In the genomic region with DNA sequence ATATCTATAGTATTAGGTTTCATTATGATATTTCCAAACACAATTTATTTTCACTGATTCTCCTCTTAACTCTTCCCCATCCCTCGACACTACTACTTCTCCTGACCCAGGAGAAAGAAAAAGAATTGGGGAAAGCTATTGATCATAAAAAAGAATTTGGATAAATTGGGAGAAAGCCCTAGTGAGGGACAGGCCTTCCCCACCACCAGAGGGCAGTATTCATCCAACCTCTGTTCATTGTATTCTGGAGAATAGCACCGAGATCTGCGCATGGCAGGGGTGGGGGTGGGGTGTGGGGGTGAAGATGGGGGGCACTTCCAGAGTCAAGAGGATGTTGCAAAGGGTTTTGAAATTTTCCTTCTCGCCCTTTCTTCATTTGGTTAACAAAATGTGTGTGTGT, we compare ENCODE assay signal across 9 mouse cellular contexts. TPM values are rescaled to one million over a fixed set of nuclear protein-coding genes. Genes with fewer than 3 reads are reported as not detected.
DNase-seq lines count a peak whose midpoint lies in the region; ATAC-seq lines count a peak whose summit lies in the region.
"Had no signal": no experiment of that assay in that cellular context is flagged by ENCODE, and none has a peak within 500 bp of the region (broad histone marks: within the 10 kb centered on the region; RNA-seq: fewer than 3 reads in every experiment).

No protein-coding gene starts in this region.

- peak; percentile 58 for ATAC-seq in intestine, embryonic 14.5 days (replicated peaks; ENCODE audit: low FRiP score, low TSS enrichment, low read depth)
- ATAC-seq in intestine, embryonic 16.5 days, result no peak
- no peak; the same call in 1 of the 2 replicates for ATAC-seq in forebrain, embryonic 11.5 days (replicated peaks; ENCODE audit: low FRiP score)

- no peaks in the 10 kb centered on the region for H3K36me3 ChIP-seq in intestine, embryonic 14.5 days (ENCODE audit: control insufficient read depth, insufficient read depth, low read length)
- H3K36me3 ChIP-seq in intestine, embryonic 16.5 days (ENCODE audit: control insufficient read depth, insufficient read depth, low read length), result no peaks in the 10 kb centered on the region
- H3K36me3 ChIP-seq in forebrain, embryonic 11.5 days (ENCODE audit: control insufficient read depth, insufficient read depth, low read length), result no peaks in the 10 kb centered on the region
- H3K36me3 ChIP-seq: limb, embryonic 13.5 days had no signal

- H3K9ac ChIP-seq in intestine, embryonic 14.5 days (ENCODE audit: low read length), result no peak overlapping the region
- no peak overlapping the region for H3K9ac ChIP-seq in intestine, embryonic 16.5 days (ENCODE audit: low read depth, low read length)
- H3K9ac ChIP-seq in forebrain, embryonic 11.5 days (ENCODE audit: low read length), result no peak overlapping the region
- H3K9ac ChIP-seq: limb, embryonic 13.5 days had no signal

- no peaks in the 10 kb centered on the region for H3K27me3 ChIP-seq in intestine, embryonic 14.5 days (replicated peaks; ENCODE audit: control insufficient read depth, insufficient read depth, low read length)
- H3K27me3 ChIP-seq in intestine, embryonic 16.5 days (replicated peaks; ENCODE audit: control insufficient read depth, insufficient read depth, low read length), result no peaks in the 10 kb centered on the region
- H3K27me3 ChIP-seq in forebrain, embryonic 11.5 days (ENCODE audit: control insufficient read depth, insufficient read depth, low read length), result no peaks in the 10 kb centered on the region
- H3K27me3 ChIP-seq: limb, embryonic 13.5 days had no signal

- H3K27ac ChIP-seq in intestine, embryonic 14.5 days (ENCODE audit: low read depth), result no peak overlapping the region
- no peak overlapping the region for H3K27ac ChIP-seq in intestine, embryonic 16.5 days (ENCODE audit: low read length)
- H3K27ac ChIP-seq in forebrain, embryonic 11.5 days (ENCODE audit: low read depth, low read length), result no peak overlapping the region
- H3K27ac ChIP-seq: limb, embryonic 13.5 days had no signal

- DNase-seq in intestine, embryonic 14.5 days (ENCODE audit: low spot score), result no peak
- DNase-seq in urinary bladder, postnatal 14 days (ENCODE audit: low spot score), result peak; percentile 21
- no peak for DNase-seq in urinary bladder, postnatal 4 days (ENCODE audit: low spot score in 2 of 2)
- peak; percentile 50 for DNase-seq in embryo, embryonic 11 days
- DNase-seq in lung, postnatal 36 days, result peak; percentile 74
- DNase-seq in forebrain, embryonic 11.5 days (ENCODE audit: low spot score), result no peak
- DNase-seq in frontal cortex, postnatal 14 days (ENCODE audit: low spot score in 2 of 2), result no peak

- H3K4me1 ChIP-seq in intestine, embryonic 14.5 days (replicated peaks; ENCODE audit: control insufficient read depth, insufficient read depth, low read length), result no peaks in the 10 kb centered on the region
- H3K4me1 ChIP-seq in intestine, embryonic 16.5 days (ENCODE audit: control insufficient read depth, insufficient read depth, low read length), result no peaks in the 10 kb centered on the region
- H3K4me1 ChIP-seq in forebrain, embryonic 11.5 days (replicated peaks; ENCODE audit: control insufficient read depth, insufficient read depth, low read length), result no peaks in the 10 kb centered on the region
- H3K4me1 ChIP-seq: limb, embryonic 13.5 days had no signal

- no peak overlapping the region for H3K4me2 ChIP-seq in intestine, embryonic 14.5 days (ENCODE audit: low read length)
- no peak overlapping the region for H3K4me2 ChIP-seq in intestine, embryonic 16.5 days (ENCODE audit: low read depth, low read length)
- no peak overlapping the region for H3K4me2 ChIP-seq in forebrain, embryonic 11.5 days (ENCODE audit: low read depth, low read length, severe bottlenecking)
- H3K4me2 ChIP-seq: limb, embryonic 13.5 days had no signal

- H3K4me3 ChIP-seq in intestine, embryonic 14.5 days (ENCODE audit: low read depth, low read length), result no peak overlapping the region
- H3K4me3 ChIP-seq in intestine, embryonic 16.5 days (ENCODE audit: low read length), result no peak overlapping the region
- no peak overlapping the region for H3K4me3 ChIP-seq in forebrain, embryonic 11.5 days (ENCODE audit: low read depth, low read length)
- H3K4me3 ChIP-seq: limb, embryonic 13.5 days had no signal

- 59% methylated on average over 4 of the region's 4 CpGs for WGBS in intestine, embryonic 14.5 days
- 46% methylated on average over 4 of the region's 4 CpGs for WGBS in intestine, embryonic 16.5 days
- WGBS in forebrain, embryonic 11.5 days, result 66% methylated on average over 4 of the region's 4 CpGs

- no peaks in the 10 kb centered on the region for H3K9me3 ChIP-seq in intestine, embryonic 14.5 days (ENCODE audit: control insufficient read depth, low read length)
- no peaks in the 10 kb centered on the region for H3K9me3 ChIP-seq in intestine, embryonic 16.5 days (ENCODE audit: control insufficient read depth, low read length)
- H3K9me3 ChIP-seq in forebrain, embryonic 11.5 days (ENCODE audit: control insufficient read depth, low read length), result no peaks in the 10 kb centered on the region
- H3K9me3 ChIP-seq: limb, embryonic 13.5 days had no signal

RNA-seq across cellular contexts. Expression of a gene that starts 44.9 kb away (rescaled TPM):
- 17.9 and 18.7 TPM in 2 replicates for polyA plus RNA-seq in intestine, embryonic 14.5 days (2014; fragmentation: Nextera tagmentation; extraction: Ambion mirVana)
- 19.4 and 21.8 TPM in 2 replicates for polyA plus RNA-seq in intestine, embryonic 16.5 days (2015; fragmentation: Nextera tagmentation; extraction: Ambion mirVana)
- 1.3 and 1.4 TPM in 2 replicates for polyA plus RNA-seq in forebrain, embryonic 11.5 days (2014; fragmentation: Nextera tagmentation; extraction: Ambion mirVana)

RNA-seq across cellular contexts. Expression of a gene that starts 45.0 kb away (rescaled TPM):
- polyA plus RNA-seq in intestine, embryonic 14.5 days (2014; fragmentation: Nextera tagmentation; extraction: Ambion mirVana), result 0.65 and 0.97 TPM in 2 replicates
- 0.35 and 0.61 TPM in 2 replicates for polyA plus RNA-seq in intestine, embryonic 16.5 days (2015; fragmentation: Nextera tagmentation; extraction: Ambion mirVana)
- 0.68 and 1.5 TPM in 2 replicates for polyA plus RNA-seq in forebrain, embryonic 11.5 days (2014; fragmentation: Nextera tagmentation; extraction: Ambion mirVana)

Comparison
In these comparisons a context has a peak if more than half of its experiments do, and no peak if none do; other contexts are left out.
1. DNase-seq: peak in urinary bladder, postnatal 14 days (single experiment), embryo, embryonic 11 days (single experiment) and lung, postnatal 36 days (single experiment); none in intestine, embryonic 14.5 days (single experiment), urinary bladder, postnatal 4 days (0 of 2), forebrain, embryonic 11.5 days (single experiment) and frontal cortex, postnatal 14 days (0 of 2).